Mouse (Mus musculus) adrenal gland, postnatal 10 days (tissue): ENCODE results near the gene Xylt2. TPM values are rescaled to one million over a fixed set of nuclear protein-coding genes. Genes with fewer than 3 reads are reported as not detected.
"Not testable (repeated sequence)": the region's sequence is repeated elsewhere in the genome, so short reads cannot be mapped to it uniquely, and the experiment has no call there.

Source experiments
- DNase-seq: peaks from one replicate; pipeline ENCODE4 v3.0.0; 2021; ENCODE audit warnings: mixed read lengths
- long read RNA-seq, 2 experiments: library from polyadenylated mRNA; stranded (forward); transcript quantifications; one replicate each; pipeline ENCODE4 v2.0.0; 2021
- total RNA-seq, 2 experiments: library from RNA; stranded (reverse); gene quantifications; 2 replicates each; pipeline ENCODE4 v1.2.3; 2021

The Xylt2 gene
- 10 to 100 TPM; 19.8 to 26.5 TPM for total RNA-seq
- long read RNA-seq, experiment 1, transcript Xylt2-201 (11 exons, 3,442 nt) = major isoform, 46 of 63 reads
- long read RNA-seq, experiment 1, partial matches to known transcripts = 11 of 63 reads
- long read RNA-seq, experiment 1, other reads (novel, unspliced or antisense) = 6 of 63 reads
- long read RNA-seq, experiment 2, transcript Xylt2-201 (11 exons, 3,442 nt) = major isoform, 25 of 38 reads
- long read RNA-seq, experiment 2, partial matches to known transcripts = 2 of 38 reads
- long read RNA-seq, experiment 2, other reads (novel, unspliced or antisense) = 11 of 38 reads

DNA sequence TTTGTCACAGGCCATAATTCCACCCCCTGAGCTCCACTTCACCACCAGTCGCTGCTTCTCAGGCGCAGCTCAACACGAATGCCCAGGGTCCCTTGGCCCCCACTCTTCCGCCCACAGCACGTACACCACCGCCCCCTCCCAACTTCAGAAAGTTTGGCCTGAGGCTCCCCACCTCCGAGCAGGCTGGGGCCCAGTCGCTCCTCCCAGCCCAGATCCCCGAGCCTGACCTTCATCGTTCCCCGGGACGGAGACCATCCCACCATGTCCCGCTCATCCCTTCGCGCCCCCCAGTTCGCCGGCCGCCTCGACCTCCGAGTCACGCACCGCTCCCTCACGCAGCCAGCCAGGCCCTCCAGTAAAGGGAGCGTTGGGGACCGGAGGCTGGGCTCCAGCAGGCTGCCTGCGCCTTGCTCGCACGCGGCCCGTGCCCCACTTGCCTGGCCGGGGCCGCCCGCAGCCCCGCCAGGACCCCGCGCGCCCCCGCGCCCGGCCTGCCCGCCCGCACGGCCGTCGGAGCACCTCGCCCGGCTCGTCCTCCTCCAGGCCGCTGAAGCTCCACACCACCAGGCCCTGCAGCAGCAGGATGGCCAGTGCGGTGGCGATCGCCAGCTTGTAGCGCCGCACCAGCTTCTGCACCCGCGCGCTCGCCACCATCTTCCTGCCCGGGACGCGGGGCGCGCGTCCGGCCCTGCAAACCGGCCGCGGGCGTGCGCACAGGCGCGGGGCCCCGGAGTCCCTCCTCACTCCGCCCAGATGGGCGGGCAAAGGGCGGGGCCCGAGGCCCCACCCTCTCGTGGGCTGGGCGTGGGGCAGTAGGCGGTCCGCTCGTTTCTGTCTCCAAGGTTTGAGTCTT is at the start of gene Xylt2:
Xylt2 (minus strand) TSS at position 762 of the 853 bp plus-strand sequence.
- peak; percentile 97 for DNase-seq

DNA sequence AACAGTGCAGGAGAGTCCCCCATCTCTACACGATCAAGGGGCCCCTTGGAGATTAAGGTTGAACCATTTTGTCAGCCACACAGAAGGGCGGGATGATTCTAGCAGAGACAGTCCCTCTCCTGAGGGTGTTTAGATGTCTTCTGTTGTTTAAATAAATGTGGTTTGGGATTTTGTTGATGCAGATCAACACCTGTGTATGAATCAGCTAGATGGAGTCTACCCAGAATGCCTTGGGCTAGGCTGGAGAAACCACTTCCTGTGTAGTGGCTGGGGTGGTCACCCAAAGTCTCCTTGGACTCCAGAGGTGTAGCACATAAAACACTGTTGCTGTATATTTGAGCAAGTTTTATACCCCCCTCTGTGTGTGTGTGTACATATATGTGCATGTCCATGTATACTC is 41.9 kb upstream of the Xylt2 start:
- DNase-seq = no peak

DNA sequence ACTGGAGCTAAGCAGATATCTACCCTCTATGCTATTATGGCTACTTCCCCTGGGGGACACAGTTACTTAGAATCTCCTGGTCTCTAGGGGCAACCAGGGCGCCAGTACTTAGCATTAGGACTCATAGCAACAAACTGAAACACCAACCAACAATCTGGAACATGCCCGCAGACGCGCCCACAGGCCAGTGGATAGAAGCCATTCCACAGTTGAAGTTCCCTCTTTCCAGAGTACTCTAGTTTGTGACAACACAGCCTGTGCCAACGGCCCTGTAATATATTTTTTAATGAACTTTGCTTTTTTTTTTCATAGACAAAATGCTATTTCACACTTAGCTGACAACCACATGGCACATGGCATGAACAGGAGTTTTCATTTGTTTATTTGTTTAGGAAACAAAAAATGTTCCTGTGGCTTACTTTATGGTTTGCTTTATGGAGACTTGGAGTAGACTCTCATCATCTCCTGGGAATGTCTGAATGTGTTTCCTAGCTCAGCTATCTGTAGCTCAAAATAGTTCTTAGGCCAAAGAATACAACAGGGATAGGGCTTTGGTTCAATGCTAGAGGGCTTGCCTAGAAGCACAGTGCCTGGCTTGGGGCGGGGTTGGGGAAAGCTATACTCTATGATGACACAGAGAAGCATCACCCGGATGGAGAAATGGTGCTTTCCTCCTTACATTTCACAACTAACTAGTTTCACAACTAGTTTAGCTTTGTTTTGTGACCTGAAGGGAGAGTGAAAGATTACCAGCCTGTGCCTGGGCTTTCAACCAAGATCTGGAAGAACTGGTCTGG is 41.0 kb upstream of the Xylt2 start:
- no peak for DNase-seq

- no peak for DNase-seq
Measured at GRCm38 (mm10) chr11:94717239-94717638, 39.9 kb upstream of the Xylt2 start.

DNA sequence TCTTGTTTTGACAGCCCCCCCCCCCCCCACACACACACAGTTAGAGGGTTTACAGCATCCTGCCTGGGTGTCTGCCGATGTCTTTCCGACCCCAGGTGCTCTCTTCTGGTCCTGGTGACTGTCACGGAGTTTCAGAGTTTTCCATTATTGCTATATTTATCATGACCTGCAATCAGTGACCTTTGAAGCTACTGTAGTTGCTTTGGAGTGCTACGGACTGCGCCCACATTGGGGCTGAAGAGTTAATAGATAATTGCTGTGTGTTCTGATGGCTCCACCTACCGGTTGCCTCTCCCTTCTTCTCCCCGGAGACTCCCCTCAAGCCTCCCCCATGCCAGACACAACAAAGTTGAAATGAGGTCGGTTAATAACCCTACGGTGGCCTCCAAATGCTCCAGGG is 39.4 kb upstream of the Xylt2 start:
- peak; percentile 70 for DNase-seq

GRCm38 (mm10) chr11:94715622-94716021 is 38.3 kb upstream of the Xylt2 start:
- DNase-seq = no peak

DNA sequence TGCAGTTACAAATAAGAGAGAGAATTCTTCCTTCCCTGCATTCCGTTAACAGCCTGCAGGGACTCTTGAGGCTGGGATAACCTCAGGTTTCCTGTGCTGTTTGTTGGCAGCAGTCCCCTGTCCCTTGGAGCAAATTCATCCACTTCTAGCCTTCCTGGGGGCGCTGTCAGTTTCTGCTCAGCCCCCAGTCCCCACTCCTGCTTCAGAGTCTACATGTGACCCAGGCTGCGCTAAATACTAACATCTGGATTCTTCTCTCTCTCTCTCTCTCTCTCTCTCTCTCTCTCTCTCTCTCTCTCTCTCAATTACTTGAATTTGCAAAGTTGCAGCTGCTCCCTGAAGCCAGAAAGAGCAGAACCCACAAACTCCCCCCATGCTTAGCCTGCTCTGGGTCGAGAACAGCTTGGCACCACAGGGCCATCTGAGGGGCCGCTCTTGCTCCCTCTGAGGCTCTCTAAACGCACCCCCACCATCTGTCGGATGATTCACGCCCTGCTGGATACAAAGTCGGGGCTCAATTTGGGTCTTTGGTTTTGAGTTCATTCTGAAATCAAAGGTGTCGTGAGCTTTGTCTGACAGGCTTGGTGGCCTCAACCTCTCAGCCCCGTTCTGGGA is 36.0 kb upstream of the Xylt2 start:
- DNase-seq = no peak

- DNase-seq = no peak
Measured at GRCm38 (mm10) chr11:94704472-94704871, 27.2 kb upstream of the Xylt2 start, which contains the start of gene Gm11541. Gm11541 (minus strand) TSS chr11:94704499.

- DNase-seq = no peak
Measured at GRCm38 (mm10) chr11:94704020-94704419, 26.7 kb upstream of the Xylt2 start.

DNA sequence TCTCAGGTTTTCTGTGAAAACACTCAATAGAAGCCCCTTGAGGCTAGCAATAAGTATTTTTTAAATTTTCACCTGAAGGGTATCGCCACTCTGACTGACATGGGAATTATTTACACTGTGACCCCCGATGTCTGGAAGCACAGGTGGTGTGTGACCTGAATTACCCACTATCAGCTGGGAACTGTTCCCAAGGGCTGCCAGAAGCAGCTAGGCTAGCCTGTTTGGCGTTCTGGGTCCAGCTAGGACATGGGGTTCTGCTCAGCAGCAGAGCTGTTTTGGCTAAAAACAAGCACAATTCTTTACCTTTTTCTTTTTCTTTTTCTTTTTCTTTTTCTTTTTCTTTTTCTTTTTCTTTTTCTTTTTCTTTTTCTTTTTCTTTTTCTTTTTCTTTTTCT is 24.9 kb upstream of the Xylt2 start:
- DNase-seq = peak; percentile 13

DNA sequence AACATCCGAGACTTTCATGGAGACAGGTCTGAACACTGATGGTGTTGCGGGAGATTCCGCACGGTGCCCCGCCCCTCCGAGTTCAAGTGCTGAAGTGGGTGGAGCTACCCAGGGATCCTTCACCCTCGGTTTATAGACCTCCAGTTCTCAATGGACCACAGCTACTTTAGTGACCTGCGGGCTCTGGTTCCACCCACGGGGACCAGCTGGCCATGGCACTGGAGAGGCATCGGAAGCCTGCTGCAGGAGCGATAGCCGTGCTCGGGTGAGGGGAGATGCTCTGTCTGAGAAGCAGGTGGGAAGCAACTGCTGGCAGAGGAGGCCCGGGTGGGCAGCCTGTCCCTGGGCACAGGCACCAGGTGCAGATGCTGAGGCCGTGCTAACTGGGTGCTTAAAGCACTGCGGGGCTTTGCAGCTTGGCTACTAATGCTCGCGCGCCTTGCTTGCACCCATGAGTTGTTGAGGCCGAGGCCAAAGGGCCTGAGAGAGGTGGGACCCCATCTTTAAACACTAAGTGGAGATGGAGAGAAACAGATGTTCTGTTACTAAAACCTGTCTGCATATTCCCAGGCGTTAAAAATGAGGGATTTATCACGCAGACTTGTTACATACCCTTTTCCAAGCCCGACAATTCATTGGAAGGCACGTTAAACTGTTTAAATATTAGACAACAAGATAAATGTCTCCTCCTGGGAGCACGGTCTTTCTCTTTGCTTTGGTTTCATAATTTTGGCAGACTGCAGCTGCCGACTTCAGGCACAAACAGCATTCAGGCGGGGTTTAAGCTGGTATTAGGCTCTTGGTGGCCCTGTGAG is 24.3 kb upstream of the Xylt2 start:
- no peak for DNase-seq

DNA sequence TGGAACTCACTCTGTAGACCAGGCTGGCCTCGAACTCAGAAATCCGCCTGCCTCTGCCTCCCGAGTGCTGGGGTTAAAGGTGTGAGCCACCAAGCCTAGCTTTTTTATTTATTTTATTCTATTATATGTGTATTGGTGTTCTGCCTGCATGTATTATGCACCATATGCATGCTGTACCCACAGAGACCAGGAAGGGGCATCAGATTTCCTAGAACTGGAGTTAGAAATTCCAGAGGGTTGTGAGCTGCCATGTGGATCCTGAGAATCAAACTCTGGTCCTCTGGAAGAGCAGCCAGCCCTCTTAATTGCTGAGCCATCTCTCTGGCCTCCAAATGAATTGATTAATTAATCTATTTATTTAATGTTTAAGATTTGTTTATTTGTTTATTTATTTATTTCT is 22.1 kb upstream of the Xylt2 start:
- no peak for DNase-seq

- DNase-seq = no peak
Measured at GRCm38 (mm10) chr11:94697703-94698464, 20.6 kb upstream of the Xylt2 start.

GRCm38 (mm10) chr11:94697140-94697539 is 19.8 kb upstream of the Xylt2 start:
- DNase-seq = no peak

DNA sequence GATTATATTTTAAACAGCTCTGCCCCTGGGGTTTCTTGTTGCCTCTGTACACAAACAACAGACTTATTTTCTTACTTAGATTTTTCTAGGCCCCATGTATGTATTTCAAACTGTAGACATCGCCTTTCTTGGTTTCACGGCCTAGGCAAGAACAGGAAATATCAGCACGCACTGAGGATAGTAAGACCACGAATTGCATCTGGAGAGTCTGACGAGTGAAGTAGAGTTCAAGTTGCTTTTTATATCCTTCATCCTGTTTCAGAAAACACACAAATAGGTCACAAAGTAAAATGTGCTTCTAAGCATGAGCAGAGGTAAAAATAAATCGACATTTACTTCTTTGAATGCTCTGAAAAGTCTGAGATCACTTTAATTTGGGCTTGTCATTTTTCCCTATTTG is 18.2 kb upstream of the Xylt2 start:
- no peak for DNase-seq

GRCm38 (mm10) chr11:94692502-94692901 is 15.2 kb upstream of the Xylt2 start:
- not testable (repeated sequence) for DNase-seq

DNA sequence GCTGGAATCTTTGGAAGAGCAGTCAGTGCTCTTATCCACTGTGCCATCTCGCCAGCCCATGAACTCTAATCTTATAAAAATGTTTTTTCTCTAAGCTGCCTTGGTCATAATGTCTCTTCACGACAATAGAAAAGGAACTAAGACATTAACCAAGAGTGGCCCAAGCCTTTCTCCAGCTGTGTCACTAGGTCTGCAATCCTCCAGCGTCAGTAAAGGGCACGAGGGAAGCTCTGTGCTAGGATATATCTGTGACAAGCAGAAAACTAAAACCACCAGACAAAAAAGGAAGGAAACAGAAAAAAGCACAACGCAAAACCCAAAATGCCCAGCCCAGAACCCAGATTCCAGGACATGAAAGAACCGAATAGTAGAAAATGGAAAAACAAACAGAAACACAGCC is 9.9 kb upstream of the Xylt2 start:
- DNase-seq = no peak

- no peak for DNase-seq
Measured at GRCm38 (mm10) chr11:94682427-94682826, 5.1 kb upstream of the Xylt2 start.

DNA sequence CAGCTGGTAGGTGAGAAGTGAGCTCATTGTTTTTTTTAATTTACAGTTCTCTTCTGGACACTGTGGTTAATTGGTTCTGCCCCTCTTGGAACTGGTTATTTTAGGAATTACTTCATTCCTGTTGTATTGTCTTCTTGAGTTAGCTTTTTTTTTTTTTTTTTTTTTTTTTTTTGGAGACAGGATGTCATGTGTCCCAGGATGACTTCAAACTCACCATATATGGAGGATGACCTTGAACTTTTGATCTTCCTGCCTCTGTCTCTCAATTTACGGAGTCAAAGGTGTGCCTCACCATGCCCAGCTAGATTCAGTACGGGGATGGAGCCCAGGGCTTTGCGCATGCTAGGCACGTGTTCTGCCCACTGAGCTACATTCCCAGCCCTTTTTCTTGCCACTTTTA is 4.3 kb upstream of the Xylt2 start:
- no peak for DNase-seq

DNA sequence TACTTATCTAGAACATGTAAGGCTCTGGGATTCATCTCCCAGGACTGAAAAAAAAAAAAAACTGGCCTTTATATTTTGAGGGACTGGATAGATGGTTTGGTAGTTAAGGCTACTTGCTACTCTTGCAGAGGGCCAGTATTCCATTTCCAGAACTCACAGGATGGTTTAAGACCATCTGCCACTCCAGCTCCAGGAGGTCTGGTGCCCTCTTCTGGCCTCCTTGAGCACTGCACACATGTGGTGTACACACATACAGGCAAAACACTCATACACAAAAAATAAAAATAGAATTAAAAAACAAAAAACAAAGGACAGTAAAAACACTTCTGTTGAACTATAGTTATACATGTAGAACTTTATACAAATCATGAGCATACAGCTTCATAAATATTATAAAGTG is 3.3 kb upstream of the Xylt2 start:
- no peak for DNase-seq
